Mouse (Mus musculus): ENCODE results near the gene Grin2b. TPM values are rescaled to one million over a fixed set of nuclear protein-coding genes. Genes with fewer than 3 reads are reported as not detected.

Gene Grin2b
- total RNA-seq, 1 experiment from 2014 or later = not detected

- no peak for ATAC-seq (ENCODE audit: extremely low read depth, insufficient number of reproducible peaks, low FRiP score, poor library complexity, severe bottlenecking)
These were observed 154.3 kb downstream of the Grin2b start for GRCm38 (mm10) chr6:136018962-136019361.

- no peak for ATAC-seq (ENCODE audit: extremely low read depth, insufficient number of reproducible peaks, low FRiP score, poor library complexity, severe bottlenecking)
These were observed 159.5 kb downstream of the Grin2b start for GRCm38 (mm10) chr6:136013556-136014380.

- no peak for ATAC-seq (ENCODE audit: extremely low read depth, insufficient number of reproducible peaks, low FRiP score, poor library complexity, severe bottlenecking)
These were observed 161.8 kb downstream of the Grin2b start for GRCm38 (mm10) chr6:136011533-136011932.

GRCm38 (mm10) chr6:136011038-136011311, 162.3 kb downstream of the Grin2b start:
- no peak for ATAC-seq (ENCODE audit: extremely low read depth, insufficient number of reproducible peaks, low FRiP score, poor library complexity, severe bottlenecking)

GRCm38 (mm10) chr6:136010290-136011037, 162.8 kb downstream of the Grin2b start:
- ATAC-seq (ENCODE audit: extremely low read depth, insufficient number of reproducible peaks, low FRiP score, poor library complexity, severe bottlenecking) = no peak

GRCm38 (mm10) chr6:136008120-136008519, 165.2 kb downstream of the Grin2b start:
- ATAC-seq (ENCODE audit: extremely low read depth, insufficient number of reproducible peaks, low FRiP score, poor library complexity, severe bottlenecking) = no peak

GRCm38 (mm10) chr6:135994691-135995090, 178.6 kb downstream of the Grin2b start:
- no peak for ATAC-seq (ENCODE audit: extremely low read depth, insufficient number of reproducible peaks, low FRiP score, poor library complexity, severe bottlenecking)

GRCm38 (mm10) chr6:135993897-135994296, 179.4 kb downstream of the Grin2b start:
- ATAC-seq (ENCODE audit: extremely low read depth, insufficient number of reproducible peaks, low FRiP score, poor library complexity, severe bottlenecking) = no peak

- ATAC-seq (ENCODE audit: extremely low read depth, insufficient number of reproducible peaks, low FRiP score, poor library complexity, severe bottlenecking) = no peak
These were observed 179.9 kb downstream of the Grin2b start for GRCm38 (mm10) chr6:135993378-135993777.

- no peak for ATAC-seq (ENCODE audit: extremely low read depth, insufficient number of reproducible peaks, low FRiP score, poor library complexity, severe bottlenecking)
These were observed 197.2 kb downstream of the Grin2b start for GRCm38 (mm10) chr6:135976106-135976505.

GRCm38 (mm10) chr6:135972481-135972880, 200.8 kb downstream of the Grin2b start:
- no peak for ATAC-seq (ENCODE audit: extremely low read depth, insufficient number of reproducible peaks, low FRiP score, poor library complexity, severe bottlenecking)

- no peak for ATAC-seq (ENCODE audit: extremely low read depth, insufficient number of reproducible peaks, low FRiP score, poor library complexity, severe bottlenecking)
These were observed 201.8 kb downstream of the Grin2b start for GRCm38 (mm10) chr6:135971481-135971880.

GRCm38 (mm10) chr6:135970716-135971318, 202.5 kb downstream of the Grin2b start:
- ATAC-seq (ENCODE audit: extremely low read depth, insufficient number of reproducible peaks, low FRiP score, poor library complexity, severe bottlenecking) = no peak

GRCm38 (mm10) chr6:135961766-135962165, 211.5 kb downstream of the Grin2b start:
- ATAC-seq (ENCODE audit: extremely low read depth, insufficient number of reproducible peaks, low FRiP score, poor library complexity, severe bottlenecking) = no peak

GRCm38 (mm10) chr6:135959629-135960028, 213.7 kb downstream of the Grin2b start:
- ATAC-seq (ENCODE audit: extremely low read depth, insufficient number of reproducible peaks, low FRiP score, poor library complexity, severe bottlenecking) = no peak

GRCm38 (mm10) chr6:135951666-135952065, 221.6 kb downstream of the Grin2b start:
- ATAC-seq (ENCODE audit: extremely low read depth, insufficient number of reproducible peaks, low FRiP score, poor library complexity, severe bottlenecking) = no peak

- no peak for ATAC-seq (ENCODE audit: extremely low read depth, insufficient number of reproducible peaks, low FRiP score, poor library complexity, severe bottlenecking)
These were observed 227.8 kb downstream of the Grin2b start for GRCm38 (mm10) chr6:135945511-135945910.

- no peak for ATAC-seq (ENCODE audit: extremely low read depth, insufficient number of reproducible peaks, low FRiP score, poor library complexity, severe bottlenecking)
These were observed 229.0 kb downstream of the Grin2b start for GRCm38 (mm10) chr6:135944358-135944757.

- no peak for ATAC-seq (ENCODE audit: extremely low read depth, insufficient number of reproducible peaks, low FRiP score, poor library complexity, severe bottlenecking)
These were observed 230.1 kb downstream of the Grin2b start for GRCm38 (mm10) chr6:135943121-135943617.

GRCm38 (mm10) chr6:135932924-135933323, 240.4 kb downstream of the Grin2b start:
- no peak for ATAC-seq (ENCODE audit: extremely low read depth, insufficient number of reproducible peaks, low FRiP score, poor library complexity, severe bottlenecking)
